In genomic region chr6:125009181-125010073, GRCm38 (mm10) we compare ENCODE assay signal across 8 mouse cellular contexts. TPM values are rescaled to one million over a fixed set of nuclear protein-coding genes. Genes with fewer than 3 reads are reported as not detected.
DNase-seq lines count a peak whose midpoint lies in the region; ATAC-seq and TF ChIP-seq lines count a peak whose summit lies in the region.

No protein-coding gene starts in this region.

- peak overlapping the region; percentile 89 for H3K9ac ChIP-seq in midbrain, postnatal 0 days (replicated peaks; ENCODE audit: low read length, poor library complexity, severe bottlenecking)

- WGBS in midbrain, postnatal 0 days: under 1% methylated on average over 21 of the region's 78 CpGs

- H3K36me3 ChIP-seq in midbrain, postnatal 0 days (ENCODE audit: insufficient read depth, low read length): peaks cover 9% of the 10 kb centered on the region

- no peaks in the 10 kb centered on the region for H3K9me3 ChIP-seq in midbrain, postnatal 0 days (ENCODE audit: low read length)

- no peak for TF ChIP-seq CTCF in midbrain, postnatal 0 days (IDR thresholded peaks at IDR 0.05)

- peak overlapping the region; percentile 96 for H3K27ac ChIP-seq in midbrain, postnatal 0 days (ENCODE audit: low read depth, low read length)

- H3K4me3 ChIP-seq in midbrain, postnatal 0 days (ENCODE audit: low read depth, low read length): peak overlapping the region; percentile 77

- no peaks in the 10 kb centered on the region for H3K27me3 ChIP-seq in midbrain, postnatal 0 days (ENCODE audit: insufficient read depth, low read length)

- no peaks in the 10 kb centered on the region for H3K4me1 ChIP-seq in midbrain, postnatal 0 days (ENCODE audit: insufficient read depth, low read length)

- DNase-seq in 3T3-L1 (ENCODE audit: low read depth, low spot score) (peak; percentile 83), liver (peak; percentile 80)
- DNase-seq in adrenal gland, postnatal 10 days: peak; percentile 90
- peak; percentile 85 for DNase-seq in embryo, embryonic 9.5 days (ENCODE audit: extremely low spot score)
- DNase-seq in heart, adult 11 months: peak; percentile 99
- DNase-seq in kidney, adult 11 months: peak; percentile 71
- peak; percentile 89 for DNase-seq in midbrain, postnatal 0 days (ENCODE audit: low spot score)
- peak; percentile 69 to 83 for DNase-seq in spleen, postnatal 10 days (ENCODE audit: low spot score in 2 of 2)

- ATAC-seq in midbrain, postnatal 0 days (ENCODE audit: low FRiP score): peak; percentile 87

- H3K4me2 ChIP-seq in midbrain, postnatal 0 days (ENCODE audit: low read depth, low read length, poor library complexity, severe bottlenecking): peak overlapping the region; percentile 88

RNA-seq across cellular contexts. Expression of gene Zfp384, which starts 0.5 kb away (rescaled TPM):
- total RNA-seq in adrenal gland, postnatal 10 days (2021): 10 to 100 TPM; 43.3 to 52.6 TPM
- 33.2 and 38.6 TPM in 2 replicates for total RNA-seq in midbrain, postnatal 0 days (2014; rRNA removed)
- polyA plus RNA-seq in midbrain, postnatal 0 days (2015; fragmentation: Nextera tagmentation; extraction: Ambion mirVana): 9.0 and 9.7 TPM in 2 replicates

RNA-seq across cellular contexts. Expression of gene Pianp, which starts 12.9 kb away (rescaled TPM):
- total RNA-seq in adrenal gland, postnatal 10 days (2021): 1 to 10 TPM; 3.8 to 5.6 TPM
- total RNA-seq in midbrain, postnatal 0 days (2014; rRNA removed): 31.8 and 36.1 TPM in 2 replicates
- 97.0 and 97.5 TPM in 2 replicates for polyA plus RNA-seq in midbrain, postnatal 0 days (2015; fragmentation: Nextera tagmentation; extraction: Ambion mirVana)

RNA-seq across cellular contexts. Expression of gene Ing4, which starts 30.1 kb away (rescaled TPM):
- 10 to 100 TPM; 72.5 to 83.1 TPM for total RNA-seq in adrenal gland, postnatal 10 days (2021)
- 60.4 and 69.8 TPM in 2 replicates for total RNA-seq in midbrain, postnatal 0 days (2014; rRNA removed)
- 97.8 and 104 TPM in 2 replicates for polyA plus RNA-seq in midbrain, postnatal 0 days (2015; fragmentation: Nextera tagmentation; extraction: Ambion mirVana)

RNA-seq across cellular contexts. Expression of gene Acrbp, which starts 40.1 kb away (rescaled TPM):
- 1 to 10 TPM; 4.6 to 7.5 TPM for total RNA-seq in adrenal gland, postnatal 10 days (2021)
- 6.9 and 12.6 TPM in 2 replicates for total RNA-seq in midbrain, postnatal 0 days (2014; rRNA removed)
- polyA plus RNA-seq in midbrain, postnatal 0 days (2015; fragmentation: Nextera tagmentation; extraction: Ambion mirVana): 7.2 and 7.8 TPM in 2 replicates

RNA-seq across cellular contexts. Expression of gene Cops7a, which starts 44.1 kb away (rescaled TPM):
- total RNA-seq in adrenal gland, postnatal 10 days (2021): 100 to 1,000 TPM; 122 to 129 TPM
- 108 and 131 TPM in 2 replicates for total RNA-seq in midbrain, postnatal 0 days (2014; rRNA removed)
- 92.3 and 97.1 TPM in 2 replicates for polyA plus RNA-seq in midbrain, postnatal 0 days (2015; fragmentation: Nextera tagmentation; extraction: Ambion mirVana)

Comparison
In these comparisons a context has a peak if more than half of its experiments do, and no peak if none do; other contexts are left out.
1. Peak in every context shown above with its lines: DNase-seq, ATAC-seq, H3K4me3 ChIP-seq and H3K27ac ChIP-seq.